Mouse (Mus musculus) embryonic facial prominence, embryonic 13.5 days (tissue): ENCODE data around the gene Aldh1l1. TPM values are rescaled to one million over a fixed set of nuclear protein-coding genes. Genes with fewer than 3 reads are reported as not detected.

Experiments
- ATAC-seq: fragments of 200-750 bp; cut with Nextera tagmentation; 2 replicates; pipeline ENCODE4 v1.8.0; 2017; ENCODE audit warnings: low read depth; ENCODE audit not compliant: insufficient number of reproducible peaks, insufficient read depth, low FRiP score, low TSS enrichment
- H3K27ac ChIP-seq: fragments of 300-500 bp; sonication (generic); 2 replicates; pipeline ENCODE4 v1.5.1; 2015; ENCODE audit warnings: moderate library complexity, mild to moderate bottlenecking, inconsistent platforms
- H3K27me3 ChIP-seq: fragments of 300-500 bp; sonication (generic); 2 replicates; pipeline ENCODE4 v1.6.1; 2015; ENCODE audit warnings: mild to moderate bottlenecking, inconsistent platforms
- H3K36me3 ChIP-seq: fragments of 300-500 bp; sonication (generic); 2 replicates; pipeline ENCODE4 v1.6.1; 2015; ENCODE audit warnings: mild to moderate bottlenecking, inconsistent platforms
- H3K4me1 ChIP-seq: fragments of 300-500 bp; sonication (generic); 2 replicates; pipeline ENCODE4 v1.6.1; 2015; ENCODE audit warnings: inconsistent platforms
- H3K4me2 ChIP-seq: fragments of 300-500 bp; sonication (generic); 2 replicates; pipeline ENCODE4 v1.6.1; 2015; ENCODE audit warnings: moderate library complexity, mild to moderate bottlenecking, inconsistent platforms
- H3K4me3 ChIP-seq: fragments of 300-500 bp; sonication (generic); 2 replicates; pipeline ENCODE4 v1.5.1; 2015; ENCODE audit warnings: mild to moderate bottlenecking, inconsistent platforms
- H3K9ac ChIP-seq: fragments of 300-500 bp; sonication (generic); 2 replicates; pipeline ENCODE4 v1.6.1; 2015; ENCODE audit warnings: mild to moderate bottlenecking, inconsistent platforms
- H3K9me3 ChIP-seq: fragments of 300-500 bp; sonication (generic); 2 replicates; pipeline ENCODE4 v1.6.1; 2016; ENCODE audit warnings: inconsistent platforms
- WGBS: fragments of 180-500 bp; shearing (Covaris S2); methylation state at CpG from one replicate; pipeline ENCODE4 v1.1.7; 2015; ENCODE audit warnings: mixed read lengths; 5-methylcytosine and 5-hydroxymethylcytosine counted together
- polyA plus RNA-seq: library from polyadenylated mRNA; unstranded; fragments of >200 nt; fragmentation: Nextera tagmentation; extraction: Ambion mirVana; gene quantifications from 2 replicates; pipeline ENCODE4 v1.2.1, GENCODE M21; 2015

Gene Aldh1l1
- polyA plus RNA-seq, 1 experiment from 2014 or later = 1.6 TPM

GRCm38 (mm10) chr6:90553682-90554081, 67.5 kb downstream of the Aldh1l1 start:
- Histone ChIP-seq H3K4me2 (no peak overlapping the region), H3K4me3 (no peak overlapping the region), H3K9me3 (no peaks in the 10 kb centered on the region), H3K4me1 (no peaks in the 10 kb centered on the region; the same call in 1 of the 2 replicates), H3K27ac (no peak overlapping the region), H3K27me3 (no peaks in the 10 kb centered on the region), H3K9ac (no peak overlapping the region), H3K36me3 (no peaks in the 10 kb centered on the region)
- no peak for ATAC-seq
- 87% methylated on average over 5 of the region's 5 CpGs for WGBS

- Histone ChIP-seq H3K36me3 (no peaks in the 10 kb centered on the region), H3K4me3 (no peak overlapping the region), H3K27me3 (no peaks in the 10 kb centered on the region), H3K9ac (no peak overlapping the region), H3K4me2 (no peak overlapping the region), H3K27ac (no peak overlapping the region), H3K9me3 (no peaks in the 10 kb centered on the region), H3K4me1 (no peaks in the 10 kb centered on the region)
- WGBS = 59% methylated on average over 2 of the region's 2 CpGs
- no peak for ATAC-seq
These were observed 70.4 kb downstream of the Aldh1l1 start for GRCm38 (mm10) chr6:90556534-90557058.

- WGBS = 86% methylated on average over 7 of the region's 7 CpGs
- no peaks in the 10 kb centered on the region for H3K36me3 ChIP-seq
- H3K4me3 ChIP-seq = no peak overlapping the region
These were observed 70.8 kb downstream of the Aldh1l1 start for GRCm38 (mm10) chr6:90557077-90557476.

GRCm38 (mm10) chr6:90557829-90558693, 71.8 kb downstream of the Aldh1l1 start:
- Histone ChIP-seq H3K4me1 (no peaks in the 10 kb centered on the region), H3K27me3 (no peaks in the 10 kb centered on the region), H3K4me3 (no peak overlapping the region), H3K4me2 (no peak overlapping the region), H3K9ac (no peak overlapping the region), H3K27ac (no peak overlapping the region), H3K9me3 (no peaks in the 10 kb centered on the region), H3K36me3 (no peaks in the 10 kb centered on the region)
- no peak for ATAC-seq
- 75% methylated on average over 6 of the region's 6 CpGs for WGBS

More at GRCm38 (mm10) chr6:90557077-90557476, 70.8 kb downstream of the Aldh1l1 start:
- H3K27me3 ChIP-seq = no peaks in the 10 kb centered on the region
- ATAC-seq = no peak
- no peak overlapping the region for H3K27ac ChIP-seq
- no peaks in the 10 kb centered on the region for H3K9me3 ChIP-seq
- no peaks in the 10 kb centered on the region for H3K4me1 ChIP-seq
- no peak overlapping the region for H3K9ac ChIP-seq
- H3K4me2 ChIP-seq = no peak overlapping the region

- Histone ChIP-seq H3K4me3 (no peak overlapping the region), H3K4me2 (no peak overlapping the region), H3K9ac (no peak overlapping the region), H3K27me3 (no peaks in the 10 kb centered on the region), H3K4me1 (no peaks in the 10 kb centered on the region), H3K36me3 (no peaks in the 10 kb centered on the region), H3K9me3 (no peaks in the 10 kb centered on the region), H3K27ac (no peak overlapping the region)
- ATAC-seq = no peak
- WGBS = 80% methylated on average over 3 of the region's 3 CpGs
These were observed 74.3 kb downstream of the Aldh1l1 start for GRCm38 (mm10) chr6:90560390-90561058.

- Histone ChIP-seq H3K9me3 (no peaks in the 10 kb centered on the region), H3K4me1 (no peaks in the 10 kb centered on the region), H3K4me2 (no peak overlapping the region), H3K9ac (no peak overlapping the region), H3K4me3 (no peak overlapping the region), H3K27me3 (no peaks in the 10 kb centered on the region), H3K36me3 (no peaks in the 10 kb centered on the region), H3K27ac (no peak overlapping the region)
- no peak for ATAC-seq
- WGBS = 42% methylated on average over 2 of the region's 2 CpGs
These were observed 75.1 kb downstream of the Aldh1l1 start for GRCm38 (mm10) chr6:90561234-90561781.

GRCm38 (mm10) chr6:90564240-90564639, 78.0 kb downstream of the Aldh1l1 start:
- Histone ChIP-seq H3K9me3 (no peaks in the 10 kb centered on the region), H3K36me3 (no peaks in the 10 kb centered on the region), H3K4me3 (no peak overlapping the region), H3K27me3 (no peaks in the 10 kb centered on the region), H3K9ac (no peak overlapping the region), H3K4me1 (no peaks in the 10 kb centered on the region), H3K27ac (no peak overlapping the region), H3K4me2 (no peak overlapping the region)
- no peak for ATAC-seq
- 83% methylated on average over 9 of the region's 9 CpGs for WGBS

- 58% methylated on average over 13 of the region's 13 CpGs for WGBS
- no peak overlapping the region for H3K4me3 ChIP-seq
- no peaks in the 10 kb centered on the region for H3K36me3 ChIP-seq
- no peaks in the 10 kb centered on the region for H3K4me1 ChIP-seq
- no peak for ATAC-seq
- H3K9me3 ChIP-seq = no peaks in the 10 kb centered on the region
- H3K9ac ChIP-seq = no peak overlapping the region
- no peaks in the 10 kb centered on the region for H3K27me3 ChIP-seq
- no peak overlapping the region for H3K27ac ChIP-seq
- H3K4me2 ChIP-seq = no peak overlapping the region
These were observed 79.4 kb downstream of the Aldh1l1 start for GRCm38 (mm10) chr6:90565357-90566215.

GRCm38 (mm10) chr6:90567486-90567885, 81.3 kb downstream of the Aldh1l1 start:
- Histone ChIP-seq H3K27me3 (no peaks in the 10 kb centered on the region), H3K4me2 (no peak overlapping the region), H3K4me1 (no peaks in the 10 kb centered on the region), H3K4me3 (no peak overlapping the region), H3K36me3 (no peaks in the 10 kb centered on the region), H3K27ac (no peak overlapping the region), H3K9me3 (no peaks in the 10 kb centered on the region), H3K9ac (no peak overlapping the region)
- 95% methylated on average over 3 of the region's 3 CpGs for WGBS
- ATAC-seq = no peak

- no peaks in the 10 kb centered on the region for H3K27me3 ChIP-seq
- 72% methylated on average over 3 of the region's 3 CpGs for WGBS
- no peak overlapping the region for H3K4me2 ChIP-seq
- ATAC-seq = no peak
- H3K27ac ChIP-seq = no peak overlapping the region
- no peaks in the 10 kb centered on the region for H3K9me3 ChIP-seq
- H3K4me1 ChIP-seq = no peaks in the 10 kb centered on the region
- H3K4me3 ChIP-seq = no peak overlapping the region
- no peak overlapping the region for H3K9ac ChIP-seq
- no peaks in the 10 kb centered on the region for H3K36me3 ChIP-seq
These were observed 81.7 kb downstream of the Aldh1l1 start for GRCm38 (mm10) chr6:90567928-90568327.

GRCm38 (mm10) chr6:90568721-90569120, 82.5 kb downstream of the Aldh1l1 start:
- no peaks in the 10 kb centered on the region for H3K27me3 ChIP-seq
- no peak overlapping the region for H3K27ac ChIP-seq
- no peaks in the 10 kb centered on the region for H3K9me3 ChIP-seq
- H3K9ac ChIP-seq = no peak overlapping the region
- no peaks in the 10 kb centered on the region for H3K36me3 ChIP-seq
- WGBS = 75% methylated on average over 4 of the region's 4 CpGs
- H3K4me3 ChIP-seq = no peak overlapping the region
- no peaks in the 10 kb centered on the region for H3K4me1 ChIP-seq
- no peak for ATAC-seq
- H3K4me2 ChIP-seq = no peak overlapping the region
